Mouse (Mus musculus) c-Kit-negative CD71-positive TER-119-positive erythroid progenitor cells, embryonic 14.5 days (primary cell): ENCODE measurements around the gene Zfhx3.

ENCODE experiments used
- DNase-seq: peaks from one replicate; pipeline ENCODE4 v3.0.0-alpha.2; 2013; ENCODE audit warnings: low read depth, low spot score

The Zfhx3 gene

DNA sequence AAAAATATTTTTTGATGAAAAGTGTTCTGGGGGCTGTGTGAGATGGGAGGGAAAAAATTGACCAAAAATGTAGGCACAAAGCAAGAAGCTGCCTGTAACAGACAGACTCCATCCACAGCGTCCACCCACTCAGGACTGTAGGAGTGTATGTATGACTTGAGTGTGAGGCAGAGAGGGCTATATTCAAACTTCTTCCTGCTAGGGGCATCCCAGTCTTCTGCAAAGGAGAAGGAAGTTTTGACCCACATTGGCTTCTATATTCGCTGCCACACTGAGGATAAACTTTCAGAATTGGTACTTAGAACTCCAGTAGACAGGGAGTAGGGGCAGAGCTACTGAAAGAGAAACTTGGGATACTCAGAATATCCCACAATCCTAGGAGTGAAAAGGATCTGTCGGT, 756.6 kb downstream of the Zfhx3 start:
- DNase-seq: no peak

DNA sequence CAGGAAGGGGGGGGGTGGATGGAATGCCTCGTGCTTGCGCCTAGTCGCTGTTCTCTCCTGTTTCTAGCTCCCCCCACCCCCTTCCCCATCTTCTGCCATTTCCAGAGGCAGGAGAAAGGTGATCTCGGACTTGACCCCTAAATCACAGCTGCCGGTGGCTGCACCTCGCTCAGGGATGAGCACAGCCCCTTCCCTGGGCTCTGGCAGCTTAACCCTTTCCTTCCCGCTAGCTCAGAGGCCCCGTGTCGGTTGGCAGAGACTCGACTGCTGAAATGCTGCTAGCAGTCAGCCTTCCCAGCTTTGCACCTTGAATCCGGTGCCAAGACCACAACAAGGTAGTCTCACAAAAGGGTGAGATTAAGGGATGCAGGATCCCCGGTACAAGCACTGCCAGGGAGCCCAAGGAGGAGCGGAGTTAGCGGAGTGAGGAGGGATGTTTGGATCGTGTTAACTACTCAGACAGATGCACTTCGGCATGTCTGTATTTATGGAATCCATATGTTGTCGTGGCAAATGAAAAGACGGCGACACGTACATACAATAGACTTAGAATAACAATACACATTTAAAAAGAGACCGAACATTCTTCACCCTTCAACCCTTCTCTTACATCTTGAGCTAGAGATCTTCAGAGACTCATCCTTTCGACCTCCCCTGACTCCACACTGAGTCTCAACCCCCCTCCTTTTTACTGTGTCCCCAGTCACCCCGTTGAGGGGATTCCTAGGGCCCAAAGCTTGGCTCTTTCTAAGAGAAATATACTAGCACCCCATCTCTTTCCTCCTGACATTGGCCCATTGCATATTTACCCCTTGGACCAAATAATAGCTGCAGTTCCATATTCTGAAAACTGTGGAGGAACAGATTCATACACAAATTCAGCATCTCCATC, 757.3 kb downstream of the Zfhx3 start:
- no peak for DNase-seq

DNA sequence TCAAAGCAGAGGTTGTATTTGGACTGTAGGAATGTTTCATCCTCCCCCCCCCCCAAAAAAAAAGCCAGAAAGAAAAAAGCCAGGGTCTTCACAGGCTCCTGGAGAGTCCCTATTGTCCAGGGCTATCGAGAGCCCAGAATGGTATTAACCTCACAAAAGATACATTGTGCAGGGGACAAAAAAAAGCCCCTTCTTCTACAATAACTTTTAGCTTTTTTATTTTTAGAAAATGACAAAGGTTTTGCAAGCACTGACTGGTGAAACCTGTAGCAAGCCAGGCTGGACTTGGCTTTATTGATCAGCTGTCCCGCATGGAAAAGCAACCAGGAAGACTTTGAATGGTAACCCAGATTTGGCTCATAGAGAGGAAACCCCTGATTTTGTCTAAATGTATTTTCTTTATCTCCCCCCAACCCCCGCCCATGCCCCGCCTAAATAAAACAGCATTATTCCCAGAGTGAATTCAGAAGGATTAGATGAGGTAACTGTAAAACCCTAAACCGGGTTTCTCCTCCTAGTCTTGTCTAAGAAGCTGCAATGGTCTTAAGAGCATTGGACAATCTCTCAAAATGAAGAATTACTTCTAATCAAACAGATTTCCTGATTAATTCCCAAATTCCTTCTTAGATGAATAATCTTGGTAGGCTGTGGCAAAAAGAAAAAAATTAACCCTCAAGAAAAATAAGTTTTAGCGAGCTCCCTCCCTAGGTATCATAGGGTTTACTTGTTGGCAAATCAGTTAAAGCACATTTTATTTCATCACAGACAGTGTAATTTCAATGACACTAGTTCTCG, 759.1 kb downstream of the Zfhx3 start:
- DNase-seq: no peak

DNA sequence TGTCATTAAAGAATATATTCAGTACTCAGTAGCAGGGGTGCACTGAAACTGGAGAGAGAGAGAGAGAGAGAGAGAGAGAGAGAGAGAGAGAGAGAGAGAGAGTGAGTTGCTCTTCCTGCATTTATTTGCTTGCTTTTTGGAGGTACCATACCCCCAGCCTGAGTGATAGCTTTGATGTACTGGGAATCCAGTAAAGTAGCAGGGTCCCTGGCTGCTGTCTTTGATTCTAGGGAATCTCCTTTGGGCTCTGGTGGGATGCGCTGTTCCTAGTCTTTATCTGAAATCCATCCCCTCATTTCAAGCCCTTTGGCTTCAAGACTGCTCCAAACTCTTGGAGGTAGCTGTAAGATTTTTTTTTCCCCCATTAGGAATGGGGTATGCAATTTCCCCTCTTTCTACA, 759.8 kb downstream of the Zfhx3 start:
- no peak for DNase-seq

DNA sequence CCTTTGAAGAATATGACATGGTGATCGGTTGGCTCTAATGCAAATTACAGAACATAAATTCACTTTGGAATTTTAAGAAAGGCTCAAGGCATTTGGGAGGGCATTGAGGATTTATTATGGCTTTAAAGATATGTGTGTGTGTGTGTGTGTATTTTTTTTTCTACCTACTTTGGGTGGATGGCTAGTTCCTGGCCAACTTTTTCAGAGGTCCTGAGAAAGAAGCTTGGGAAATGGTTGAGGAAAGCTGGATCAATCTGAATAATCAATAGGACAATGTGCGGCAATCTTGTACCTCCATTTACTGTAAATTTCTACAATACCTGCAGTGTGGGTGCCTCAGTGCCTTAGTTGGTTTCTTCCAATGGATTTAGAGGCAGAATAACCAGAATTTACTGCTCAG, 763.3 kb downstream of the Zfhx3 start:
- no peak for DNase-seq

DNA sequence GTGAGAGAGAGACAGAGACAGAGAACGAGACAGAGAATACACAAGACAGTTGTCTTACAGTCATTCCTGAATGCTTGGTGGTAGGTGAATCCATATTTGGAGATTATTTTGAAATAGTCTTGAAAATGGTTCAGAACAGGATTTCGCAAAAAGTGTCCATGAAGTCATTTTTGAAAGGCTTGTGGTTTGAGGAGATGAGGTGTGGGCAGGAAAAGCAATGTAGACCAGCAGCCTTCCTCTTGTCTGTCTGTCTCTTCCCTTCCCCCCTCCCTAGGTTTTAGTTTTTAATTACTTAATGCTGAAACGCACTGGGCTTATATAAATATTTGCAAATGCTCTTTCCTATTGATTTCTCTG, 764.0 kb downstream of the Zfhx3 start:
- no peak for DNase-seq

DNA sequence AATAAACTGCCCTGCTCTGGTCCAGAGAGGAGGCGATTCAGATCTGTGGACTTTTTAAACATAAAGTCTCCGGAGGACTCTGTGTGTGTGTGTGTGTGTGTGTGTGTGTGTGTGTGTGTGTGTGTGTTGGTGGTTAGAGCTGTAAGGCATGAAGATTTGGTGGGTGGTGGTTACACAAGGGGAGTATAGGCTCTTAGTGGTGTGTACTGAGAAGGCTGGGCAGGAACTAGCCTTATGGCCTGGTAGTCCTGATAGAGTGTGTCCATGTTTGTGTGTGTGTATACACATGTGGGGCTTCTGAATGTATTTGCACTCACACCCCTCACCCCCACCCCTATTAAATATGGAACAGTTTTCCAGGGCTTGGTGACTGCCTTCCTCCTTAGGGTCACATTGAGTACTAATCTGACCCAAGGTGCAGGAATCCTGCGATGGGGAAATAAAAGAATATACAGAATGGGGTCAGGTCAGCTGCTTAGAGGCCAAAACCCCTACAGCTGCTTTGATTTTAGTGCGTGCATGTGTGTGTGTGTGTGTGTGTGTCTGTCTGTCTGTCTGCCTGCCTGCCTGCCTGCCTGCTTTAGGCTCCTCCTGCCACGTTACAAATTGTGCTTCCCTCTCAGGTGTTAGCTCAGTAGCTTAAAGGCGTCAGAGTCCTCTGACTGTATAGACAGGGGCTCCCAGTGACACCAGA, 764.6 kb downstream of the Zfhx3 start:
- no peak for DNase-seq

DNA sequence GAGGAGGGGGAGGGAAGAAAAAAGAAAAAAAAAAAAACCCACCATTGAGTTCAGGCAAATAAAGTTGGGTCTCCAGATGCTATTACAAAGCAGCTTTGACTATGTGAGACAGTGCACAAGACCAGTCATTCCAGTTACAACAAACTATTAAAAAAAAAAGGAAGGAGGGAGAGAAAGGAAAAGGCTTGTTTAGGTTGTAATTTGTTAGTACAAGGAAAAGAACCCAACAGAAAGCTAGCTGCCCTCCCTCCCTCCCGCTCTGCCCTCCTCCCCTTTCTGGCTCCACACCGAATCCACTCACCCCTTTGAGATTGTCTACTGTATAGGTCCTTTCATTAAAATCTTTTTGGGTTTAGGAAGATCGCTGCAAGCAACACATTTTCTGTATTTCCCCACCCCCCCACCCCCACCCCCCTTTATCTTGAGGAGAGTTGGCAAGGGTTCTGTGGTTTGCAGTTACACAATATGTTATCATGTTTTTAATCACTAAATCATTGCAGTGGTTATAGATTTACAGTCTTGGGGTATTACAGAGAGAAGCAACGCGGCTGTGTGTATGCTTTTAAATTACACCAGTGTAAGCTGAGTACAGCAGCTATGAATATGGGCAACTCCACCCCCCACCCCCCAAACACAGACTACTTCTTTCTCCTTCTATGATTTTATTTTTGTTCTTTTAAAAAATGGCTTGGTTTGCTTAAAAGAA, 765.3 kb downstream of the Zfhx3 start:
- no peak for DNase-seq

DNA sequence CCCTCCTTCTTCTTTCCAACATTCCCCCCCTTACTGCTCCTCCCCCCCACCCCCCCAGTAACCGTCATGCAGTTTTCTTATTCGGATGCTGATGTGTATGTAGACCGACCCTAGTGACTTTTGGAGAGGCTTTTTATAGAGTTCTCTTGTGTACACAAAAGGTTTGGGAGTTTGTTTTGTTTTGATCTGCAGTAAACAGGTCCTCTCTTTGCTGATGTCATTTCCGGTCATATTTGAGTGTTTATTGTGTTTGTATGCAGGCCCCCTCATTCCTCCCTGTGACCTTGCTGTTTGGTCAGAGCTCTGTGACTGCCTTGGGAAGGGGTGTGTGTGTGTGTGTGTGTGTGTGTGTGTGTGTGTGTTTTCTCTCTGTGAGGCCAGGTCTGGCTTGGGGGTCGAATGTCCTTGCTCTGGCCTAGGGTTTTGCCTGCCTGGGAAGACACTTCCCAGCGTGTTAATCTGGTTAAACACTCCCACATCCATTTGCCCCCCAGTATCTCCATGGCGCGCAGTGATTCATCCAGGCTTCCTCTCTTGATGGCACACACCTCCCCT, 766.5 kb downstream of the Zfhx3 start:
- DNase-seq: no peak

DNA sequence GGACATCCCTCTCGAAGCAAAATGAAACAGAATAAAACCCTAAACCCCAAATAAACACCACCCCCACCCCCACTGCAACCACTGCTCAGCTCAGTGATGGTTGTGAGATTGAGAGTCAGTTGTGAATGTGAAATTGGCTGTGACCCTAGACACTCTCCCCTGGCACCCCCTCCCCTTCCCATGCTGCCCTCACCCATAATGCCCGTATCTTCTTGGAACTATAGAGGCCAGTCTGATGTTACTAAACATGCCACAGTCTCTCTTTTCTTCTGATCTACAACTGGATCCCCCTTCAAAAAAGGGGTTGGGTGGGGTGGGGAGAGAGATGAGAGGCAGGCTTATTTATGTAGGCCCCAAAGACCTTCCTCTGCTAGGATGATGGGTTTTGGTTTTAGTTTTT, 767.0 kb downstream of the Zfhx3 start:
- no peak for DNase-seq

DNA sequence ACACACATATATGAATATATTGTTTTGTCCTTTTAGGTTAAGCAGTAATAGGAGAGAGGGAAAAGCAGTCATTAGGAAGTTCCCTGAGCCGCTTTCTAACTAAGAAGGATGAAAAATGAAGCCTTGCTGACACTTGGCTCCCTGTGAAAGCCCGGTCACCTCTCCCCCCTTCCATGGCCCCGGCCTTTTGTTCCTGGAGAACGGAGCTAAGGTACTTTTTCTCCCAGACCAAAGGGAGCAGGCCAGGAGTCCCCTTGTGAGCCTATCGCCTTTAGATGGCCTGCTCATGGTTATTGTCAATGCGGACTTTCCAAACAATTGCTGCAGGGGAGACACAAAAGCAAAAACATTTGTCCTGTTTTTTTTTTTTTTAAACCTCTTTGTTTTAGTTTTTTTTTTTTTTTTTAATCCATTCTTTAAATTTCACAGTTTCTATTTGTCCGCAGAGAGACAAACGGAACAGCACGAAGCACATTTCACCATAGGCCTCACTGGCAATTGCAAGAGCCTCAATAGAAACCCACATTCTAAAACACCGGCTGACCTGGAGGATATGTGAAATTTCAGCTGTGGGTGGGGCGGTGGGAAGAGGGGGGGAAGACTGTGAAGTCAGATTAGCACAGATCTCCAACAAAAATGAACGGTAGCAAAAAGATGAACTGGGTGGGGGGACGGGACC, 767.6 kb downstream of the Zfhx3 start:
- no peak for DNase-seq

DNA sequence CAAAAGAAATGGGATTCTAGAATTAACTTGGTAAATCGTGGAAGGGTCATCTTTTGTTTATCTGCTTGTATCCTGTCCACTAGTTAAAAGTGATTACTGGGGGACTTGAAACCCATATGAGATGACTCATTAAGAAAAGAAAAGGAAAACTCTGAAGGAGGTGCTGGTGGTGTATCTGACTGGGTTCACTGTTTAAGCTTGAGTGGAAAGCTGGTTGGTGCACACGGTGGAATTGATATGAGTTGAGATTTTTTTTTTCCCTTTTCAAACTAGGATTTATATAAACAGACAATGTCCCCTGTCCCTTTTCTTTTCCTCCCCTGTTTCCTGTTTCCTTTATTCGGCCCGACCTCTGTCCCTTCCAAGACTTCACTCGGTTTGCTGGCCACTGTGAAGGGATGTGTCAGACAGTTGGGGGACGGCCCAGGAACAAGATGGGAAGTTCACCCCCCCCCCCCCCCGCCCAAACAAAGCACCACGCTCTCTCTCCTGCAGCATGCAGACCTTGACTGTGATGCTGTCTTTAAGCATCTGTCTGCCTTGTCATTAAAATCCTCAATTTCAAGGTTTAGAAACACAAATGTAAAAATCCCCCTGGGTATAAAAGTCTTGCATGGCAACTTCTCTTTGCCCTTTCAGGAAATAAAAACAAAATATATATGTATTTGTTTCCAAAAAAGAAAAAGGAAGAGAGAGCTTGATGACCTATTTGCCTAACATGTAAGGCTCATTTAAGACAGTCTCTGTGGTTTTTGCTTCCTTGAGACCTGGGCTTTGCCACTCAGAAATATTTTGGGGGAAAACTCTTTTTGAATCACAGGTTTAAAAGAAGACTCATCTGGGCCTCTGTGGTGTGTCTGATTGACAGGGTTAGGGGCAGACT, 768.4 kb downstream of the Zfhx3 start:
- no peak for DNase-seq

DNA sequence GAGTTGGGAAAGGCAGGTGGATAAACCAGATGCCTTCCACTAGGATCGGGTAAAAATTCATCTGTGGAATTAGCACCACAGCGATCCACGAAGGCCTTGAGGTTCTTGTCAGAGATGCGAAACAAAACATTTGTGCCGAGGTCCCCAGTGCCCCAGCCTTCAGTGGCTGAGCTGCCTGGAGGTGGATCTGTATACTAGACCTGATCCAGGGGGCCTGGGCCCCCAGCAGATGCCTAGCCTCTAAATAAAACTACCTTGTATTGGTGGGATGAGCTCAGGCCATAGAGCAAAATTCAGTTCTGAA, 769.0 kb downstream of the Zfhx3 start:
- DNase-seq: no peak

DNA sequence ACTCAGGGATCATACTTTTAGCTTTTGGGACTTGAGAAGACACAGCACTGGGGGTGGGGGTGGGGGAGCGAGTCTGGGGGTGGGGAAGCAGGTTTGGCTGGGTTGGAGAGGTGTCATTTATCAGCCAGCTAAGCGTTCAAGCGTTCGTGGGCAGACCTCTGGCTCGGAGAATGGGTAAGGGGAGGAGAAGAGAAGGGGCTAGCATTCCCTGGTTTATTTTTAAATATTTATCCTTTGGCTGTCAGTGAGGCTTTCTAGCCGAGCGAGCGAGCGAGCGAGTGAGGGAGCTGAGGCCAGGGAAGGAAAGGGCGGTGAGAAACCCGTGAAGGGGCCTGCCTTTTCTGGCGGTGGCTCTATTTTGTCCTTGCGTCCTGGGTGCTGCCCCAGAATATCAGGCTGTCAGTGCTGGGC, 769.6 kb downstream of the Zfhx3 start:
- DNase-seq: no peak

DNA sequence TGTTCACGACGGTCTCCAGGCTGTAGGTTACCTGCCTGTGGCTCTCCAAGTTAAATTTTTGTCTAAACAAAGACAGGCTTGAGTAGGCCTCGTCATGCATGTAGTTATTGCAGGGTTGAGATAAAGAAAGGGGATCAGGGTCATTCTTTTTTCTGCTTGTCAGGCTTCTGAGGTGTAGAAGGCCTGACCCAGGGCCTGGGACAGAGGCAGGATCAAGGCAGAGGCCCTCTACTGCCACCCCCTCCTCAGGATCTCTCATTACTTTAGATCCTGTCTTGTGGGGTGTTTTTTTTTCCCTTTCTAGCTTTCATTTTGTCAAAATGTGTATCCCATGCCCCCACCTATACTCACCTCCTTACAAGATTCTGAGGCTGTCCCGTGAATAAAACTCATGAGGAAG, 770.2 kb downstream of the Zfhx3 start:
- DNase-seq: no peak

DNA sequence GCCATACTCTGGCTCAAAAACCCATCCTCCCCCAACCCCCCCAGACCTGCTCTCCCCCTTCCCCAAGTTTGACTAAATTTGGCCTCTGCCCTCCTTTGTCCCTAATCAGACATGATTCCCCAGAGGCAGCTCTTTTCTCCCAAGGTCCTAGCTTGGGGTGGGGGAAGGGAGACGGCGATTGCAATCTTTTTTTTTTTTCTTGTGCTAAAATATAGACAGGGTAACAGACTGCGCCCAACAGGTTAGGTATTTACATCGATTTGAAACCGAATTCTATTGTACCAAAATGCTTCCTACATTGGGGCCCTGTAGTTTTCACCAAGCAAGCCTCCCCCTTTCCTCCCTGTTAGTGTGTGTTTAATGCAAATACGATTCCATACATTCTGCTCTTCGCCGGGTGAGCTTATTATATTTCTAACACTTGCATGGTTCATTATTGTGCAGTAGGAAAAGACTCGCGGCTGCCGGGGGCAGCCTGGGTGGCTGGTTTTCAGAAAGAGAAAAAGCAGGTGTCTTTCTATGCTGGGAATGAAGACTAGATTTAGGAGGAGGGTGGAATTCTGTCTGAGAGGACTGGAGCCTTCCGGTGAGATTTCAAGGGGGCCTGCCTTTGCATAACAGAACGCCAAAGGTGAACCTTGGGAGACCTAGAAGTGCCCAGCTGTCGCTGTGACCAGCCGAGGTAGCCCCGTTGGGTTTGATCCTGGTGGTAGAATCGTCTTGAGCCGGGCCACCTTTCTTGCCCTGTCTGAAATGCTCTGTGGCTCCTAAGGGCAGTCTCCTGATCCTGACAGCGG, 771.1 kb downstream of the Zfhx3 start:
- no peak for DNase-seq

DNA sequence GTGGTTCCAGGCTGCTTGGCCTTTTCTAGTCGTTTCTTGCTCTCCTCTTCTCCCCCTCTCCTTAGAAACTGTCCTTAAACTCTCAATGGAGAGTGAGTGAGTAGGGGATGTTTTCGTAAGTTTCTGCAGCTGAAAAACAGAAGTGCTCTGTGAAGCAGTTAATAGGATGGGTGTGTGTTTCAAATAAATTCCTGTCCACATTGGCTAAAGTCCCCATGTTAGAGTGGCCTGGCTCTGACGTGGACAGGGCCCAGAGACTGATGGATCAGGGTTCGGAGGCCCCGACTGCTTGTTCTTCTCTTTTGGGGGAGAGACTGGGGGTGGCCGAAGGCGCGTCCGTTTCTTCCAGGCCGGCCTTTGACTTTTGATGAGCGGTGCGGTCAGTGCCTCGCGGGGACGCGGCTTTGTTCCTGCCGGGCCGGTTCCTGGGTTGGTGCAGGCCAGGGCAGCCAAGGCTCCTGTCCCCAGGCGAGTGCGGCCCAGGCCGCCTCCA, 771.7 kb downstream of the Zfhx3 start:
- no peak for DNase-seq

DNA sequence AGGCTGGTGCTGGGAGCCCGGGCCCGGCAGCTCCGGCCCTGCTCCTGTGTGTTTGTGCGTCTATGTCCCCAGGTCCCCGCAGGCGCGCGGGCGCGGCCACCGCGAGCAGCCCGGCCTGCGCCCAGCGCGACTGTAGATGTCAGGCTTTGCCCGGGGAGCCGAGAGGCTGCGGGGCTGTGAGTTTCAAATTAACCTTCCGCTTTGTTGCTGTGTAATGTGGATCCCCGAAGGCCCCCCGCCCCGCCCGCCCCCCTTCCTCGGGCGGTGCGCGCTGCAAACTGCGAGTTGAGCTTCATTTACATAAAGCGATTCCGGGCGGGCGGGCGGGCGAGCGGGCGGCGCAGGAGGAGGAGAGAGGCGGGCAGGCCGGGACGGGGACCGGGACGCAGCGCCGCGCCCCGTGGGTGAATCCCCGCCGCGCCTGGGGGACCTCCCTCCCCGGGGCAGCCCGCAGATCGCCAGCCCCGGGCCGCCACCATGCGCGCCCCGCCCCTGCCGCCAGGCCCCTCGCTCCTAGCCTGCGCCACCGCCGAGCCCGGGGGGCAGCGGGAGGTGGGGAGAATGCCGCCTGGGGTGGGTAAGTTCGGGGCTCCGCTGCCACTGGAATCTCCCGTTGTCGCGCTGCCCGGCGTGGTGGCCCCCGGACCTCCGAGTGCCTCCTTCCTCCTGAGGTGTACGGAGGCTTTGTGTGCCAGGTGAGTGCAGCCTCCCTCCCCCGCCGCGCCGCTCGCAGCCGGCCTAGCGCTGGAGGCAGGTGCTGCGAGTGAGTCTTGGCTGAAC, 772.4 kb downstream of the Zfhx3 start:
- DNase-seq: no peak
